Comparison of ENCODE assay signal across 10 mouse cellular contexts in genomic region chr10:69465558-69466200, GRCm38 (mm10).
DNase-seq lines count a peak whose midpoint lies in the region; ATAC-seq and TF ChIP-seq lines count a peak whose summit lies in the region.
"Had no signal": no experiment of that assay in that cellular context is flagged by ENCODE, and none has a peak within 500 bp of the region (broad histone marks: within the 10 kb centered on the region; RNA-seq: fewer than 3 reads in every experiment).

No protein-coding gene starts in this region.

- DNase-seq in CH12.LX (ENCODE audit: extremely low read depth): peak; percentile 30
- DNase-seq in embryo, embryonic 11 days: peak; percentile 80
- DNase-seq in urinary bladder, adult 18-20 months (ENCODE audit: low spot score in 2 of 2): no peak
- no peak for DNase-seq in kidney, adult 18-20 months
- no peak for DNase-seq in gastrocnemius, adult 18-20 months (ENCODE audit: low spot score)
- DNase-seq: liver, postnatal 0 days had no signal

- in situ Hi-C loops in CH12.LX (cut with MboI; ENCODE audit: low pct_ligation_motif_present, low pct_unique_long_range_greater_than_20kb, low sequenced_read_pairs): loop anchor here (25.0 kb wide), 2 partner anchors 372 to 822 kb away; no protein-coding TSS in a partner anchor

- TF ChIP-seq CTCF in CH12.LX (conservative IDR thresholded peaks at IDR 0.05 in 1 of 2, IDR thresholded peaks at IDR 0.05 in 1 of 2; ENCODE audit: low read depth in 2 of 2, low read length in 2 of 2): no peak

- H3K27ac ChIP-seq in CH12.LX (ENCODE audit: insufficient read depth, low read depth): no peak overlapping the region
- peak overlapping the region; percentile 91 for H3K27ac ChIP-seq in hindbrain, embryonic 15.5 days (replicated peaks)
- peak overlapping the region; percentile 86 for H3K27ac ChIP-seq in midbrain, embryonic 12.5 days (replicated peaks)

- no peaks in the 10 kb centered on the region for H3K9me3 ChIP-seq in CH12.LX (replicated peaks; ENCODE audit: low read length)
- H3K9me3 ChIP-seq in hindbrain, embryonic 15.5 days: no peaks in the 10 kb centered on the region
- no peaks in the 10 kb centered on the region for H3K9me3 ChIP-seq in midbrain, embryonic 12.5 days

- peak; percentile 90 for ATAC-seq in hindbrain, embryonic 15.5 days (ENCODE audit: low FRiP score, low read depth)
- ATAC-seq in midbrain, embryonic 12.5 days (ENCODE audit: low FRiP score, low read depth): peak; percentile 83
- ATAC-seq in megakaryocyte-erythroid progenitor cell, adult 5-6 weeks (replicated peaks; ENCODE audit: low FRiP score, low TSS enrichment, poor library complexity, severe bottlenecking): no peak
- ATAC-seq: liver, postnatal 0 days had no signal

- dilution Hi-C loops in CH12.LX (cut with MboI; ENCODE audit: extremely low pct_ligation_motif_present, extremely low pct_unique_long_range_greater_than_20kb, low sequenced_read_pairs): no loop called here

- TF ChIP-seq RAD21 in CH12.LX (IDR thresholded peaks at IDR 0.05; ENCODE audit: low read depth, low read length): no peak

- no peaks in the 10 kb centered on the region for H3K27me3 ChIP-seq in CH12.LX (replicated peaks)
- no peaks in the 10 kb centered on the region for H3K27me3 ChIP-seq in hindbrain, embryonic 15.5 days
- H3K27me3 ChIP-seq in midbrain, embryonic 12.5 days: no peaks in the 10 kb centered on the region

- WGBS in hindbrain, embryonic 15.5 days: 17% methylated on average over 11 of the region's 11 CpGs
- 36% methylated on average over 11 of the region's 11 CpGs for WGBS in midbrain, embryonic 12.5 days

- no peak overlapping the region for H3K4me3 ChIP-seq in CH12.LX (replicated peaks in 1 of 3; ENCODE audit: low read depth in 2 of 3, low read length in 2 of 3, poor library complexity in 1 of 3)
- no peak overlapping the region for H3K4me3 ChIP-seq in hindbrain, embryonic 15.5 days
- H3K4me3 ChIP-seq in midbrain, embryonic 12.5 days: no peak overlapping the region
- H3K4me3 ChIP-seq: erythroblast, embryonic 14.5 days had no signal

- H3K4me1 ChIP-seq in CH12.LX (ENCODE audit: control insufficient read depth in 1 of 2, insufficient read depth in 2 of 2): peaks cover 0 to 36% of the 10 kb centered on the region in 2 experiments; a peak in 2 of 4 replicates
- H3K4me1 ChIP-seq in hindbrain, embryonic 15.5 days (replicated peaks): peaks cover 48% of the 10 kb centered on the region
- peaks cover 42% of the 10 kb centered on the region for H3K4me1 ChIP-seq in midbrain, embryonic 12.5 days

- no peak overlapping the region for H3K4me2 ChIP-seq in CH12.LX (ENCODE audit: insufficient read depth, low read depth, poor library complexity, severe bottlenecking)
- H3K4me2 ChIP-seq in hindbrain, embryonic 15.5 days: peak overlapping the region; percentile 48
- peak overlapping the region; percentile 45 for H3K4me2 ChIP-seq in midbrain, embryonic 12.5 days (replicated peaks)

- no peak for TF ChIP-seq EP300 in CH12.LX (IDR thresholded peaks at IDR 0.05; ENCODE audit: low read length)

- H3K9ac ChIP-seq in CH12.LX (ENCODE audit: insufficient read depth, low read depth): no peak overlapping the region
- H3K9ac ChIP-seq in hindbrain, embryonic 15.5 days: no peak overlapping the region
- no peak overlapping the region for H3K9ac ChIP-seq in midbrain, embryonic 12.5 days (replicated peaks)
- H3K9ac ChIP-seq: liver, postnatal 0 days had no signal

- H3K36me3 ChIP-seq in CH12.LX (replicated peaks in 1 of 2; ENCODE audit: control insufficient read depth in 1 of 2, insufficient read depth in 1 of 2, low read length in 1 of 2): no peaks in the 10 kb centered on the region
- no peaks in the 10 kb centered on the region for H3K36me3 ChIP-seq in hindbrain, embryonic 15.5 days
- no peaks in the 10 kb centered on the region for H3K36me3 ChIP-seq in midbrain, embryonic 12.5 days

- H3K79me2 ChIP-seq in CH12.LX (replicated peaks; ENCODE audit: control insufficient read depth, extremely low read depth, insufficient read depth, poor library complexity, severe bottlenecking): no peaks in the 10 kb centered on the region

- no peak for TF ChIP-seq POLR2A in CH12.LX (IDR thresholded peaks at IDR 0.05; ENCODE audit: low read depth, low read length)

TF ChIP-seq in CH12.LX, 34 proteins besides CTCF, POLR2A, EP300 and RAD21:
- TF ChIP-seq MAZ (IDR thresholded peaks at IDR 0.05; ENCODE audit: low read depth, low read length) (no peak), USF1 (IDR thresholded peaks at IDR 0.05; ENCODE audit: low read depth, low read length) (no peak), NRF1 (IDR thresholded peaks at IDR 0.05; ENCODE audit: low read depth, low read length) (no peak), ELF1 (IDR thresholded peaks at IDR 0.05; ENCODE audit: low read depth, low read length) (no peak), MAX (IDR thresholded peaks at IDR 0.05; ENCODE audit: low read length) (no peak), BHLHE40 (IDR thresholded peaks at IDR 0.05; ENCODE audit: low read depth, low read length) (no peak), CHD2 (IDR thresholded peaks at IDR 0.05; ENCODE audit: low read length) (no peak), ZMIZ1 (IDR thresholded peaks at IDR 0.05; ENCODE audit: low read depth, low read length) (no peak), IRF4 (IDR thresholded peaks at IDR 0.05; ENCODE audit: low read depth, low read length) (no peak), TCF12 (IDR thresholded peaks at IDR 0.05; ENCODE audit: low read depth, low read length) (no peak), CHD1 (IDR thresholded peaks at IDR 0.05; ENCODE audit: low read depth, low read length) (no peak), NELFE (IDR thresholded peaks at IDR 0.05; ENCODE audit: low read depth, low read length) (no peak), ZC3H11A (IDR thresholded peaks at IDR 0.05; ENCODE audit: low read depth, low read length) (no peak), UBTF (IDR thresholded peaks at IDR 0.05; ENCODE audit: low read depth, low read length) (no peak), JUN (IDR thresholded peaks at IDR 0.05; ENCODE audit: insufficient read depth, low read depth, low read length) (no peak), SMC3 (IDR thresholded peaks at IDR 0.05; ENCODE audit: low read depth, low read length) (no peak)

Comparison
In these comparisons a context has a peak if more than half of its experiments do, and no peak if none do; other contexts are left out.
1. DNase-seq: peak in CH12.LX (single experiment) and embryo, embryonic 11 days (single experiment); none in urinary bladder, adult 18-20 months (0 of 2), kidney, adult 18-20 months (single experiment) and gastrocnemius, adult 18-20 months (single experiment).